Mouse (Mus musculus) myocyte (in vitro differentiated cells): Measurements from ENCODE around the gene Agap1. TPM values are rescaled to one million over a fixed set of nuclear protein-coding genes. Genes with fewer than 3 reads are reported as not detected.

Source experiments
- H3K27me3 ChIP-seq: one replicate; pipeline ENCODE4 v1.6.1; 2011; ENCODE audit not compliant: control insufficient read depth, insufficient read depth, insufficient read length
- H3K36me3 ChIP-seq: one replicate; pipeline ENCODE4 v1.6.1; 2011; ENCODE audit not compliant: control insufficient read depth, insufficient read depth
- H3K4me2 ChIP-seq: one replicate; pipeline ENCODE4 v1.6.1; 2011; ENCODE audit warnings: low read depth, control low read depth
- H3K4me3 ChIP-seq: one replicate; pipeline ENCODE4 v1.5.1; 2011; ENCODE audit warnings: mild to moderate bottlenecking, control low read depth, moderate library complexity
- H3K79me2 ChIP-seq: one replicate; pipeline ENCODE4 v1.6.1; 2011; ENCODE audit not compliant: control insufficient read depth, insufficient read depth
- H3ac ChIP-seq: one replicate; pipeline ENCODE4 v1.6.1; 2011; ENCODE audit not compliant: control insufficient read depth, insufficient read length
- CEBPB ChIP-seq: IDR thresholded peaks from 2 replicates; pipeline ENCODE4 v1.6.1; 2011; ENCODE audit warnings: mild to moderate bottlenecking, moderate library complexity; ENCODE audit not compliant: poor library complexity, insufficient read depth, severe bottlenecking
- E2F4 ChIP-seq: IDR thresholded peaks from one replicate; pipeline ENCODE4 v1.6.1; 2011; ENCODE audit warnings: mild to moderate bottlenecking, control low read depth, moderate library complexity; ENCODE audit not compliant: insufficient read depth
- MAX ChIP-seq: IDR thresholded peaks from one replicate; pipeline ENCODE4 v1.6.1; 2011; ENCODE audit warnings: low read depth, mild to moderate bottlenecking, control low read depth
- MYOD1 ChIP-seq, 3 experiments: IDR thresholded peaks; one replicate each; pipeline ENCODE4 v1.6.1; 2011; ENCODE audit warnings: control low read depth in 2 of 3, low read depth in 2 of 3, mild to moderate bottlenecking in 2 of 3, moderate library complexity in 1 of 3; ENCODE audit not compliant: insufficient read length in 2 of 3, control insufficient read depth in 1 of 3
- MYOG ChIP-seq, 3 experiments: IDR thresholded peaks; one replicate each; pipeline ENCODE4 v1.6.1; 2011; ENCODE audit warnings: control low read depth in 2 of 3, low read depth in 2 of 3, mild to moderate bottlenecking in 2 of 3; ENCODE audit not compliant: insufficient read length in 2 of 3, control insufficient read depth in 1 of 3, insufficient read depth in 1 of 3
- POLR2A ChIP-seq: IDR thresholded peaks from one replicate; pipeline ENCODE4 v1.6.1; 2011; ENCODE audit warnings: low read depth, mild to moderate bottlenecking, control low read depth, moderate library complexity; ENCODE audit not compliant: insufficient read length
- POLR2AphosphoS2 ChIP-seq: IDR thresholded peaks from one replicate; pipeline ENCODE4 v1.6.1; 2011; ENCODE audit warnings: low read depth, control low read depth; ENCODE audit not compliant: insufficient read length
- REST ChIP-seq: IDR thresholded peaks from one replicate; pipeline ENCODE4 v1.6.1; 2011; ENCODE audit warnings: mild to moderate bottlenecking, control low read depth, moderate library complexity; ENCODE audit not compliant: insufficient read depth, insufficient read length
- SRF ChIP-seq: IDR thresholded peaks from one replicate; pipeline ENCODE4 v1.6.1; 2011; ENCODE audit warnings: low read depth; ENCODE audit not compliant: control insufficient read depth, insufficient read length
- TCF12 ChIP-seq: IDR thresholded peaks from one replicate; pipeline ENCODE4 v1.6.1; 2011; ENCODE audit warnings: mild to moderate bottlenecking, control low read depth; ENCODE audit not compliant: poor library complexity, insufficient read depth, severe bottlenecking
- TCF3 ChIP-seq: IDR thresholded peaks from one replicate; pipeline ENCODE4 v1.6.1; 2011; ENCODE audit warnings: low read depth, control low read depth; ENCODE audit not compliant: insufficient read length
- USF1 ChIP-seq: IDR thresholded peaks from one replicate; pipeline ENCODE4 v1.6.1; 2011; ENCODE audit warnings: low read depth, mild to moderate bottlenecking, control low read depth, moderate library complexity
- polyA plus RNA-seq: library from polyadenylated mRNA; unstranded; fragments of >200 nt; fragmentation: generic; extraction: Trizol; gene quantifications from one replicate; pipeline ENCODE4 v1.2.1, GENCODE M21; 2012; ENCODE audit warnings: missing spikeins

Agap1 gene
- polyA plus RNA-seq, 1 experiment, result 48.9 TPM

DNA sequence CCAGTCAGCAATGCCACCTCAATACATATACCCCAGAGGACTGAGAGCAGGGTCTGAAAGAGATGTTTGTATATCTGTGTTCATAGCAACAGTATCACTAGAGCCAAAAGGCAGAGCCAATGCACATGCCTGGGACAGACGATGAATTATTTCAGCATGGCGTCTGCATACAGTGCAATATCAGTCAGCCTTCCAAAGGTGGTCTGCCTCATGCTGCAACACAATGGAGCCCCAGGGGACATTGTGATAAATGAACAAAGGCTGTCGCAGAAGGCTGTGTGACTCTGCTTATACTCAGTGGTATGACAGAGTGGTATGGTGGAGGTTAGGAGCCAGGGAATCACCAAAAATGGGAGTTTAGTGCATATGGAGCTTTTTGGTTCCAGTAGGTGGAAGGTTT is 10.6 kb upstream of the Agap1 start:
- Histone ChIP-seq H3K27me3 (no peaks in the 10 kb centered on the region), H3K79me2 (no peaks in the 10 kb centered on the region), H3ac (no peak overlapping the region), H3K4me3 (no peak overlapping the region), H3K4me2 (no peak overlapping the region), H3K36me3 (no peaks in the 10 kb centered on the region)
- TF ChIP-seq MAX (no peak), TCF3 (no peak), TCF12 (no peak), USF1 (no peak), REST (no peak)

DNA sequence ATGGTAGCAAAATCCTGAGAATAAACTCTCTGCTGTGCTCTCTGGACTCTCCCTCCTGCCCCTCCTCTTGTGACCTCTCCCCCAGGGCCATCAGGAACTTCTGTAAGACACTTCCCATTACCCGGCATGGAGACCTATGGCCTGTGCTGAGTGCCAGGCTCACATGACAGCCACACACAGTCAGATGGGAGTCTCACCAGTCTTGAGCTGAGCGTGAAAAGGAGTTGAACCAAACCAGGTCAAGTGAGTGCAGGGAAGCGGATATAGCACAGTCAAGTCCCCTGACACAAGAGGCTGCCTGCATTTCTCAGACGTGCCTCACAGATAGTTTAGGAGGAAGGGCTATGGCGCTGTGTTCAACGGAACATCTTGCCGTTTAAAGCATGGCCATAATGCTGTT is 4.5 kb upstream of the Agap1 start:
- Histone ChIP-seq H3K4me2 (no peak overlapping the region), H3K36me3 (no peaks in the 10 kb centered on the region), H3K27me3 (no peaks in the 10 kb centered on the region), H3K79me2 (no peaks in the 10 kb centered on the region), H3K4me3 (no peak overlapping the region), H3ac (no peak overlapping the region)
- TF ChIP-seq MAX (no peak), SRF (no peak), MYOD1 (IDR thresholded peaks at IDR 0.05; ENCODE audit: control insufficient read depth in 1 of 3, insufficient read length in 2 of 3, low read depth in 2 of 3) (no peak), MYOG (IDR thresholded peaks at IDR 0.05; ENCODE audit: control insufficient read depth in 1 of 3, insufficient read depth in 1 of 3, insufficient read length in 2 of 3, low read depth in 2 of 3) (no peak), REST (no peak), E2F4 (no peak), POLR2A (no peak), CEBPB (no peak), USF1 (no peak), TCF12 (no peak)

DNA sequence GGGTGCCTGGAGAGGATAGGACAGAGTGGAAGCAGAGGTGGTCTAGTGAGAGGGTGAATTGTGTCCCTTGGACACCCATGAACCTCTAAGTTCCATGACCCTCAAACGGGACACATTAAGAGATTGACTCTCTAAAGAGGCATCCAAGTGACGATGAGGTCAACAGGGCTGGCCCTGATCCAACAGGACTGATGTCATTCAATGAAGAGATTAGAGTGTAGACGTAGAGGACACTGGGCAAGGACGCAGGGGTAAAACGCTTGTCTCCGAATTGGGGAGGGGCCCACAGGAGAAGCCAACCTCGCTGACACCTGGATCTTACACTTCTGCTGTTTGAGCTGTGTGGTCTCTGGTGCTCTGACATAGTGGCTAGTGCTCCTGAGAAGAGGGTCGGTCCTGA is 2.5 kb upstream of the Agap1 start:
- H3K79me2 ChIP-seq, result peaks cover 12% of the 10 kb centered on the region
- no peaks in the 10 kb centered on the region for H3K27me3 ChIP-seq
- H3K36me3 ChIP-seq, result no peaks in the 10 kb centered on the region
- TF ChIP-seq TCF12 (no peak), MYOG (IDR thresholded peaks at IDR 0.05; ENCODE audit: control insufficient read depth in 1 of 3, insufficient read depth in 1 of 3, insufficient read length in 2 of 3, low read depth in 2 of 3) (no peak)
- H3K4me3 ChIP-seq, result no peak overlapping the region
- H3K4me2 ChIP-seq, result no peak overlapping the region
- no peak overlapping the region for H3ac ChIP-seq

- TF ChIP-seq CEBPB (no peak), POLR2A (no peak), E2F4 (no peak), MYOG (IDR thresholded peaks at IDR 0.05; ENCODE audit: control insufficient read depth in 1 of 3, insufficient read depth in 1 of 3, insufficient read length in 2 of 3, low read depth in 2 of 3) (no peak), REST (no peak), POLR2AphosphoS2 (no peak), MAX (no peak), TCF3 (no peak), USF1 (no peak)
- peak overlapping the region; percentile 80 for H3K4me3 ChIP-seq
- peaks cover 26% of the 10 kb centered on the region for H3K79me2 ChIP-seq
These were observed 940 bp upstream of the Agap1 start for GRCm38 (mm10) chr1:89453666-89454065.

DNA sequence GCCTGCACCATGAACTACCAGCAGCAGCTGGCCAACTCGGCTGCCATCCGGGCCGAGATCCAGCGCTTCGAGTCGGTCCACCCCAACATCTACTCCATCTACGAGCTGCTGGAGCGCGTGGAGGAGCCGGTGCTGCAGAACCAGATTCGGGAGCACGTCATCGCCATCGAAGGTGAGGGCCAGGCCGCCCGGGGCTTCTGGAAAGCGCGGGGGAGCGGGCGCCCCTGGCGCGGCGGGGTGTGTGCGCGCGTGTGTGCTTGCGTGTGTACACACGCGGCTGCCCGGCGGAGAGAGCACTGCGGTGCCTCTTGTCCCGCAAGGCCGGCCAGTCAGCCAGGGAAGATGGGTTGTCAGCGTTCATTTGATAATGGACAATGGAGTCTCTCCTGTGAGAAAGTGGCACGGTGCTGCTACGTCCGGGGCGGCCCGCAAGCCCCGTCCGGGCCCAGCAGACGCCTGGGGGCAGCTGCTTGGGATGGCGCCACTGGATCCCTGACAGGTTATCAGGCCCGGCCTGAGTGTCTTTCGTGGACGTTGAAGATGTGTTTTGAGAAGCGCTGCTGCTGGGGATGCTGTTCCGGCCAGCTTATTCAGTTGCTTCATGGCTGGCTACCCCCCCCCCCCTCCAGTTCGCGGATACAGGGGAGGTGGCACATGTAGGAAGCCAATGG is 950 bp downstream of the Agap1 start:
- H3K27me3 ChIP-seq, result no peaks in the 10 kb centered on the region
- H3ac ChIP-seq, result peak overlapping the region; percentile 40
- peak overlapping the region; percentile 85 for H3K4me2 ChIP-seq
- H3K79me2 ChIP-seq, result peaks cover 45% of the 10 kb centered on the region
- TF ChIP-seq MAX (no peak), POLR2AphosphoS2 (peak; percentile 20), REST (no peak), MYOG (IDR thresholded peaks at IDR 0.05; ENCODE audit: control insufficient read depth in 1 of 3, insufficient read depth in 1 of 3, insufficient read length in 2 of 3, low read depth in 2 of 3) (peak in 2 of 3 experiments; percentile 4 to 43), POLR2A (peak; percentile 13), SRF (no peak), MYOD1 (IDR thresholded peaks at IDR 0.05; ENCODE audit: control insufficient read depth in 1 of 3, insufficient read length in 2 of 3, low read depth in 2 of 3) (peak in 1 of 3 experiments; percentile 31), USF1 (no peak)
- H3K36me3 ChIP-seq, result no peaks in the 10 kb centered on the region
- peak overlapping the region; percentile 80 for H3K4me3 ChIP-seq

More at GRCm38 (mm10) chr1:89453666-89454065, 940 bp upstream of the Agap1 start:
- Histone ChIP-seq H3ac (no peak overlapping the region), H3K4me2 (peak overlapping the region; percentile 83), H3K27me3 (no peaks in the 10 kb centered on the region), H3K36me3 (no peaks in the 10 kb centered on the region)
